Mouse (Mus musculus) midbrain, embryonic 16.5 days (tissue): ENCODE measurements around the gene Pxdn. TPM values are rescaled to one million over a fixed set of nuclear protein-coding genes. Genes with fewer than 3 reads are reported as not detected.
A peak's percentile ranks its signal among the peaks of the same experiment; 100 is the strongest.

Experiments
- ATAC-seq: fragments of 200-750 bp; cut with Nextera tagmentation; 2 replicates; pipeline ENCODE4 v1.8.0; 2017; ENCODE audit warnings: moderate TSS enrichment
- H3K27ac ChIP-seq: fragments of 300-500 bp; sonication (generic); 2 replicates; pipeline ENCODE4 v1.5.1; 2014; ENCODE audit warnings: mild to moderate bottlenecking, low read length, mixed read lengths
- H3K27me3 ChIP-seq: fragments of 300-500 bp; sonication (generic); 2 replicates; pipeline ENCODE4 v1.6.1; 2014; ENCODE audit warnings: low read depth, low read length, mixed read lengths; ENCODE audit not compliant: control insufficient read depth, insufficient read depth
- H3K36me3 ChIP-seq: fragments of 300-500 bp; sonication (generic); 2 replicates; pipeline ENCODE4 v1.6.1; 2014; ENCODE audit warnings: mild to moderate bottlenecking, low read length, moderate library complexity, mixed read lengths; ENCODE audit not compliant: control insufficient read depth, insufficient read depth
- H3K4me1 ChIP-seq: fragments of 300-500 bp; sonication (generic); 2 replicates; pipeline ENCODE4 v1.6.1; 2014; ENCODE audit warnings: mild to moderate bottlenecking, low read length, mixed read lengths; ENCODE audit not compliant: control insufficient read depth, insufficient read depth
- H3K4me2 ChIP-seq: fragments of 300-500 bp; sonication (generic); 2 replicates; pipeline ENCODE4 v1.6.1; 2014; ENCODE audit warnings: mild to moderate bottlenecking, low read length, mixed read lengths
- H3K4me3 ChIP-seq: fragments of 300-500 bp; sonication (generic); 2 replicates; pipeline ENCODE4 v1.5.1; 2014; ENCODE audit warnings: low read depth, mild to moderate bottlenecking, low read length, moderate library complexity, mixed read lengths
- H3K9ac ChIP-seq: fragments of 300-500 bp; sonication (generic); 2 replicates; pipeline ENCODE4 v1.6.1; 2014; ENCODE audit warnings: low read depth, low read length, mixed read lengths
- H3K9me3 ChIP-seq: fragments of 300-500 bp; sonication (generic); replicated peaks from 2 replicates; pipeline ENCODE4 v1.6.1; 2014; ENCODE audit warnings: mild to moderate bottlenecking, low read length, mixed read lengths; ENCODE audit not compliant: control insufficient read depth, poor library complexity, severe bottlenecking
- WGBS: fragments of 180-500 bp; shearing (Covaris S2); extraction: QIAGEN DNeasy Blood & Tissue Kit; methylation state at CpG from one replicate; pipeline ENCODE4 v1.1.7; 2014; 5-methylcytosine and 5-hydroxymethylcytosine counted together
- polyA plus RNA-seq: library from polyadenylated mRNA; unstranded; fragments of >200 nt; fragmentation: Nextera tagmentation; extraction: Ambion mirVana; gene quantifications from 2 replicates; pipeline ENCODE4 v1.2.1, GENCODE M21; 2015

Pxdn gene
- polyA plus RNA-seq, 1 experiment from 2014 or later = 53.3 TPM

DNA sequence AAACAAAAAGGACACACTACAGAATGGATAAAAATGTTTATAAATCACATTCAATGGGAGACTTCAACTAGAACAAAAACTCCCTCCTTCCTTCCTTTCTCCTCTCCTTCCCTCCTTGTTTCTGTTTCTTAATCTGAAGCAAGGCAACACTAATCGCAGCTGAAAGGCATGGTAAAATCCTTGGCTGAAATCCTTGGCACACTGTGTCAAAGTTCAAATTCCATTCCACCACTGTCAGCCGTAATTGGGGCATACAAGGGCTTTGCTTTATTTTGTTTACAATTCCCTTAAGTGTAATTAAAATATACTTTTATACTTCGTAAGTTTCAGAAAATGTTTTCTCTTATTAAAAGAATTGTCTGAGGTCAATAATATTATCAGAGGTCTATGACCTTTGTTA is 86.1 kb downstream of the Pxdn start:
- 23% methylated on average over 3 of the region's 3 CpGs for WGBS
- no peaks in the 10 kb centered on the region for H3K9me3 ChIP-seq
- H3K27me3 ChIP-seq = no peaks in the 10 kb centered on the region
- no peak overlapping the region for H3K4me3 ChIP-seq
- ATAC-seq = no peak
- no peak overlapping the region for H3K4me2 ChIP-seq
- no peak overlapping the region for H3K27ac ChIP-seq
- H3K36me3 ChIP-seq = peaks cover 5% of the 10 kb centered on the region; the same call in 1 of the 2 replicates
- no peaks in the 10 kb centered on the region for H3K4me1 ChIP-seq
- H3K9ac ChIP-seq = no peak overlapping the region

GRCm38 (mm10) chr12:30024264-30024825 is 86.9 kb downstream of the Pxdn start:
- Histone ChIP-seq H3K9me3 (no peaks in the 10 kb centered on the region), H3K4me2 (no peak overlapping the region), H3K9ac (no peak overlapping the region), H3K36me3 (peaks cover 5% of the 10 kb centered on the region; the same call in 1 of the 2 replicates), H3K27me3 (no peaks in the 10 kb centered on the region), H3K4me3 (no peak overlapping the region), H3K4me1 (no peaks in the 10 kb centered on the region), H3K27ac (no peak overlapping the region)
- 37% methylated on average over 2 of the region's 2 CpGs for WGBS
- no peak for ATAC-seq

- H3K4me2 ChIP-seq = no peak overlapping the region
- 88% methylated on average over 3 of the region's 3 CpGs for WGBS
- H3K27me3 ChIP-seq = no peaks in the 10 kb centered on the region
- H3K36me3 ChIP-seq = no peaks in the 10 kb centered on the region; the same call in 1 of the 2 replicates
- no peaks in the 10 kb centered on the region for H3K9me3 ChIP-seq
- no peak overlapping the region for H3K4me3 ChIP-seq
- no peak overlapping the region for H3K27ac ChIP-seq
- H3K4me1 ChIP-seq = no peaks in the 10 kb centered on the region
- ATAC-seq = no peak
- no peak overlapping the region for H3K9ac ChIP-seq
These were observed 90.4 kb downstream of the Pxdn start for GRCm38 (mm10) chr12:30027721-30028340.

DNA sequence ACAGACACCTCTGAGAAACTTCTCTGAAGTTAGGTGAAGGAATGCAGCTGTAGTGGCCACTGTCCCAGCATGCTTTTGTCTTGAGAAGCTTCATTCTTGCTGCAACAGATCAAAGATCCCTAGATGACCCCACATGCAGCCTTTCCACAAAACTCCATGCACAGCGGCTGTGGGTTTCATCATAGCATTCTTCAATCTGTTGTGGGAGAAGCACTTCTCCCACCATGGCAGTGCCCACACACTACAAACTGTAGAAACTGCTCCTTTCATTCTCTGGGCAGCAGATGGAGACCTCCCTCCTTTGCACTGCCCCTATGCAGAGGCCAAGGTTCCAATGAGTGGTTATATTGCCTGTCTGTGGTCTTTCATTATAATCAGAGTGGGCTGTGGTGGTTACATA is 91.7 kb downstream of the Pxdn start:
- no peak for ATAC-seq
- Histone ChIP-seq H3K9ac (no peak overlapping the region), H3K9me3 (no peaks in the 10 kb centered on the region), H3K36me3 (no peaks in the 10 kb centered on the region), H3K4me1 (no peaks in the 10 kb centered on the region), H3K27ac (no peak overlapping the region), H3K4me3 (no peak overlapping the region), H3K27me3 (no peaks in the 10 kb centered on the region), H3K4me2 (no peak overlapping the region)
- WGBS = 95% methylated on average over 1 of the region's 1 CpGs

DNA sequence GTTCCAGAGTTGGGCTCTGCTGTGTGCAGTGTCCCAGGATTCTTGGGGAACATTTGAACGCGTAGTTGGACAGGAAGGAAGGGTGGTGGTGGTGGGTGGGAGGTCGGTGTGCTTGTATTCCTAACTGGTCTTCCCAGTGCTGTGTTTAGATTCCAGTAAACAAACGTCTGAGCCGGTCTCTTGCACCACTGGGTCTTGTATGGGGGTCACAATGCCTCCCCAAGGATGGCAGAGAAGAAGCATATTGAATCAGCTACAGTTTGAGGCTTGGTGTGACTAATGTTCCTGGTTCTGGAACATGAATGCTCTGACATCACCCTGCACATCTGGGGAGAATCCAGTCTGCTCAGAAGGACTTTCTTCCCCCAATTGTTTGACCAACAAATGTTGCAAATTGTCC is 93.2 kb downstream of the Pxdn start:
- no peak overlapping the region for H3K27ac ChIP-seq
- H3K4me1 ChIP-seq = peaks cover 3% of the 10 kb centered on the region; the same call in 1 of the 2 replicates
- WGBS = 85% methylated on average over 5 of the region's 5 CpGs
- ATAC-seq = no peak
- no peak overlapping the region for H3K9ac ChIP-seq
- no peak overlapping the region for H3K4me2 ChIP-seq
- no peak overlapping the region for H3K4me3 ChIP-seq
- H3K9me3 ChIP-seq = no peaks in the 10 kb centered on the region
- H3K36me3 ChIP-seq = no peaks in the 10 kb centered on the region
- H3K27me3 ChIP-seq = no peaks in the 10 kb centered on the region

DNA sequence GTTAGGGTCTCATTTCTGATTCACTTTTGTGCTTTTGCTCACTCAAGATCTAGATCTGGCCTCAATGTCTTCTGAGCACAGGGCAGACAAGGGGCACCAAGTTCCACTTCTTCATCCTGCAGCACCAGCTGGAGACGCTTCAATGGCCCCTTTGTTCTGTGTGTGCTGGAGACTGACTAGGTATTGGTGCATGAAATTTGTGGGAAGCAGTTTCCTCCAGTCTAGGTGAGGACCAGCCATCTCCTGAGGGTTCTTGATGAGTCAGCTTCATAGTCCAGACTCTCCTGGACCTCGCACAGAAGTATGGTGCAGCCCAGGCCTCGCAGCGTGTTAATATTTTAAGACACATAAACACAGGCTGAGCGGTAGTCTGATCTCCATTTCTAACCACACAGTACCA is 97.3 kb downstream of the Pxdn start:
- H3K27me3 ChIP-seq = no peaks in the 10 kb centered on the region
- H3K9ac ChIP-seq = no peak overlapping the region
- H3K27ac ChIP-seq = no peak overlapping the region
- no peak overlapping the region for H3K4me3 ChIP-seq
- H3K4me2 ChIP-seq = no peak overlapping the region
- H3K36me3 ChIP-seq = no peaks in the 10 kb centered on the region
- H3K9me3 ChIP-seq = no peaks in the 10 kb centered on the region
- no peak for ATAC-seq
- WGBS = 91% methylated on average over 5 of the region's 5 CpGs
- H3K4me1 ChIP-seq = peaks cover 7% of the 10 kb centered on the region; the same call in 1 of the 2 replicates

GRCm38 (mm10) chr12:30035406-30035805 is 98.0 kb downstream of the Pxdn start:
- Histone ChIP-seq H3K27me3 (no peaks in the 10 kb centered on the region), H3K4me3 (no peak overlapping the region), H3K36me3 (no peaks in the 10 kb centered on the region), H3K9me3 (no peaks in the 10 kb centered on the region), H3K9ac (no peak overlapping the region), H3K4me1 (peaks cover 7% of the 10 kb centered on the region; the same call in 1 of the 2 replicates), H3K4me2 (no peak overlapping the region), H3K27ac (no peak overlapping the region)
- WGBS = 19% methylated on average over 1 of the region's 1 CpGs
- no peak for ATAC-seq

GRCm38 (mm10) chr12:30035841-30036568 is 98.6 kb downstream of the Pxdn start:
- Histone ChIP-seq H3K9ac (no peak overlapping the region), H3K4me2 (no peak overlapping the region), H3K4me1 (peaks cover 7% of the 10 kb centered on the region; the same call in 1 of the 2 replicates), H3K27ac (peak overlapping the region; percentile 54), H3K36me3 (no peaks in the 10 kb centered on the region), H3K9me3 (no peaks in the 10 kb centered on the region), H3K4me3 (no peak overlapping the region), H3K27me3 (no peaks in the 10 kb centered on the region)
- no peak for ATAC-seq

GRCm38 (mm10) chr12:30036569-30037055 is 99.2 kb downstream of the Pxdn start:
- peak overlapping the region; percentile 54 for H3K27ac ChIP-seq
- H3K9me3 ChIP-seq = no peaks in the 10 kb centered on the region
- no peak overlapping the region for H3K4me3 ChIP-seq
- 35% methylated on average over 4 of the region's 4 CpGs for WGBS
- no peak overlapping the region for H3K4me2 ChIP-seq
- H3K9ac ChIP-seq = no peak overlapping the region
- H3K4me1 ChIP-seq = peaks cover 7% of the 10 kb centered on the region; the same call in 1 of the 2 replicates
- peak; percentile 87 for ATAC-seq
- H3K27me3 ChIP-seq = no peaks in the 10 kb centered on the region
- no peaks in the 10 kb centered on the region for H3K36me3 ChIP-seq
